ENCODE assay signal across 10 mouse cellular contexts in genomic region chr3:85793166-85793565, GRCm38 (mm10).
"Had no signal": no experiment of that assay in that cellular context is flagged by ENCODE, and none has a peak within 500 bp of the region (broad histone marks: within the 10 kb centered on the region; RNA-seq: fewer than 3 reads in every experiment).

No protein-coding gene starts in this region.

- DNase-seq: lung, adult 18-20 months; lung, embryonic 14.5 days; lung, postnatal 10 days; lung, postnatal 4 days; right cerebral cortex, postnatal 14 days; thymus, adult 18-20 months; thymus, postnatal 14 days; thymus, postnatal 36 days had no signal

- ATAC-seq: midbrain, embryonic 13.5 days; midbrain, embryonic 15.5 days had no signal
